Mouse (Mus musculus): Measurements from ENCODE around the gene Sun1.

The Sun1 gene

DNA sequence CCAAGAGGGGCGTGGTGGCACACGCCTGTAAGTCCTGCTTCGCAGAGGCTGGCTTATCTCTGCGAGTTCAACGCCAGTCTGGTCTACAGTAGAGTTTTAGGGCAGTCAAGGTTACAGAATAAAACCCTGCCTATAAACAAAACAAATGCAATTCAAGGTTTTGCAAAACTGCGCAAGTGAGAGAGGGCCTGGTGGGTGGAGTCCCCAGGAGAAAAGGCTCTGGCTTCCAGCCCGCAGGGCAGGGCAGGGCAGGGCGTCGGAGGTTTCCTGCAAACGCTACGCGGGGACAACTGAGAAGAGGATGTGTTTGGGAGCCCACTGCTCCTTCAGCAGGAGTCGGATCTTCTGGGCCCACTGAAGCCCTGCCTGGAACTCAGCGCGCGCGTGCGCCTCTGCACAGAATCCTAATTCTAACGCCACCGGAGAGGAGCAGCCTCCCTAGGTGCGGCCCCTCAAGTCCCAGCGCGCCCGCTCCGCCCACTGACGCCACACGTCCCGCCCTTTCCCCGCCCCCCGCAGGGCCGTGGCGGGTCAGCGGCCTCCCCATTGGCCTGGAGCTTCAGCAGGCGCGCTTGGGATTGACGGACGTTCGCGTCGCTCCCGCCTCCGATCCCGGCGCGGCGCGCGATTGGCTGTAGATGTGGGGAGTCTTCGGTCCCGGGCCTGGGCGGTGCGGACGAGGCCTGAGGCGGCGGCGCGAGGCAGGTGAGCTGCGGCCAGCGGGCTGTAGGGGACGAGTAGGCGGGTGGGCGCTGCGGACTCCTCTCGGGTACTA, at the start of gene Sun1:
Gene Sun1, plus strand, starts transcription at position 643 of the 775 bp plus-strand sequence.
- DNase-seq (ENCODE audit: low spot score in 2 of 2) = peak; percentile 96 to 97

DNA sequence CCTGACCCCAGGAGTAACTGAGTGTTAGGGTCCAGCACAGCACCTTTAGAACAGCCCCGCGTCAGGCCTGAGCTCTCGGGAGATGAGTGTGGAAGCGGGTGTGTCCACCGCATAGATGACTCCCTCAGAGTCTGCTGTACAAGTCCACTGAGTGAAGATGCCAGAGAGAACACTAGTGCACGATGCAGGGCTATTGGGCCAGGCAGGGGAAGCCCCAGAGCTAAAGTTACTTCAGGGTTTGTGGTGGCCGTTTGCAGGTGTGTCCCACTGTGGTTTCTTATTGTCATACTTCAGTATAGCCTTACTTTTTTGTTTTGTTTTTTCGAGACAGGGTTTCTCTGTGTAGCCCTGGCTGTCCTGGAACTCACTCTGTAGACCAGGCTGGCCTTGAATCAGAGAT, 39.5 kb upstream of the Sun1 start:
- no peak for DNase-seq (ENCODE audit: low spot score in 2 of 2)

DNA sequence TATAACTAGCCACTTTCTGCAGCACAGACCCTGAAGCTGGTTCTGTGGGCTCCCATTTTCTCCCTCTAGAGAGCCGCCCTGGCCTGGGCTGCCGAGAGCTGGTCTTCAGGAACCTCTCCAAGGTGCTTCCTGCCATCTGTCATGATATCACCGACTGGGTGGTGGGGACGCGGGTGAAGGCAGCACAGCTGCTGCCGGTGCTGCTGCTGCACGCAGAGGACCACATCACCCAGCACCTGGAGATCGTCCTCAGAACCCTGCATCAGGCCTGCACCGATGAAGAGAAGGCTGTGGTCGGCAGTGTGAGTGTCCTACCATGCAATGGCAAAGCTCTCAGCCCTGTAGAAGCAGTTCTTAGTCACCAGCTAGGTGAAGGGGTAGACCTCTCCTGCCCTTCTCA, 38.8 kb upstream of the Sun1 start:
- DNase-seq (ENCODE audit: low spot score in 2 of 2) = no peak

DNA sequence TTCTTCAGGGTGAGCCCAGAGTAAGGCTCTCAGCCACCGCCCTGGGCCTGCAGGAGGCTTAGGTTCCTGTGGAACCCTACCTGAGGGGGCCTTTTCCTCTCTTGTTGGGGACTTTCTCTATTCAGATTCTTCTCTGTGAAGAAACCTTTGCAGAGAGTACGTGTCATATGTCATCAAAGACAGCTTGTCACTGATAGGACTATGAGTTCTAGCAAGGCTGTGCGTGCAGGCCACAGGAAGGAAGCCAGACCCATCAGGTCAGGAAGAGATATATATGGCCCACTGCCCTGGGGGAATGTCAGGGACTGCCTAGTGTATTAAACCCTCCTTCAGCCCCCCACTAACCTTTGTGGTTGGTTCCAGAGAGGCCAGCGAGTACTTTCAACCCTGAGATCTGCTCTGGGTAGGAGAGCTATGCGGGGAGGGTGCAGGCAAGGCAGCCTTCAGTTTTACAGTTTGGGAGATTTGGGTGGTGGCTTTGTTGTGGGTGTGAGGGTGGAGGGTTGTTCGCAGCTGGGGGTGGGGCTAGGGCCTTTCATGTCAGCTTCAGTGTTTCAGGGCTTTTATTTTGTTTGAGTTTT, 33.6 kb upstream of the Sun1 start:
- no peak for DNase-seq (ENCODE audit: low spot score in 2 of 2)

DNA sequence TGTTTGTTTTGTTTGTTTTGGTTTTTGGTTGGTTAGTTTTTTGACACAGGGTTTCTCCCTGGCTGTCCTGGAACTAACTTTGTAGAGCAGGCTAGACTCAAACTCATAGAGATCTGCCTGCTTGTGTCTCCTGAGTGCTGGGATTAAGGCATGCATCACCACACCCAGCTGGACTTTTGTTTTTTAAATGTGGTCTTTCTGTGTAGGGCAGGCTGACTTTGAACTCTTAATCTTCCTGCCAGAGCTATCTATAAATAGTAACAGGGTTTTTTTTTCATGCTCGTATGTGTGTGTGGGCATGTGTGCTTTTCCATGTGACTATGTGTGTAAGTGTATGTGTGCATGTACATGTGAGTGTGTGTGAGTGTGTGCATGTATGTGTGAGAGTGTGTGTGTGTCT, 32.9 kb upstream of the Sun1 start:
- no peak for DNase-seq (ENCODE audit: low spot score in 2 of 2)

DNA sequence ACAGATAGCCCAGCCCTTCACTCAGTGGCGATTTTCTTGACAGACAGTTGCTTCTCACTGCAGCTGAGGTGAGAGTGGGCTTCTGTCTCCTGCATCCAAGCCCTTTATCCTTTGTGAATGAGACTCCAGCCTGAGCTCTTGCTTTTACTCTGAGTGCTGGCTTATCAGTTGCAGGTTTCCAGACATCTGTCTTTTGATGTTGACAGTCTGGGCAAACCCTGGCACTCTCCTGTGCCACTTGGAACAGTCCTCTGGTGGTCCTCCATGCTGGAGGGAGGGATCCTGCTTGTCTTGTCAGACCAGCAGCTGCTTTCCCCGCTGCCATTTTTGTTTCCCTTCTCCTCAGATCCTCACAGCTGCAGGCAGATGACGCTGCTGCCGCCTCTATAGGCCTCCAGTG, 28.5 kb upstream of the Sun1 start:
- no peak for DNase-seq (ENCODE audit: low spot score in 2 of 2)

DNA sequence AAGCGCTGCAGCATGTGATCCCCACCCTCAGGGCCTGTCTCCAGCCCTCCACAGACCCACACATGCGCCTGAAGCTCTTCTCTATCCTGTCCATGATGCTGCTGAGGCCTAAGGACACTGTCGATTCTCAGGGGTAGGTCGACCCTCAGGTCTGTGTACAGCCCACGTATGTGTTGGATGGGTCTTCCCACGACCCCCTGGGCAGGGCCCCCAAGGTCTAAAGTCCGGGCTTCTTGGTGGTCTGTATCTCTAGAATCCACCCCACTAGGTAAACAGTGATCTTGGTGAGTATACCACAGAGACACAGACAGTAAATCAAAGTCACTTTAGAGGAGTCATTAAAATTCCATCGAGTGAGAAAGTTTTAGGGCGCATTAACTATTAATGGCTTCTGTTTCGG, 26.3 kb upstream of the Sun1 start:
- no peak for DNase-seq (ENCODE audit: low spot score in 2 of 2)

DNA sequence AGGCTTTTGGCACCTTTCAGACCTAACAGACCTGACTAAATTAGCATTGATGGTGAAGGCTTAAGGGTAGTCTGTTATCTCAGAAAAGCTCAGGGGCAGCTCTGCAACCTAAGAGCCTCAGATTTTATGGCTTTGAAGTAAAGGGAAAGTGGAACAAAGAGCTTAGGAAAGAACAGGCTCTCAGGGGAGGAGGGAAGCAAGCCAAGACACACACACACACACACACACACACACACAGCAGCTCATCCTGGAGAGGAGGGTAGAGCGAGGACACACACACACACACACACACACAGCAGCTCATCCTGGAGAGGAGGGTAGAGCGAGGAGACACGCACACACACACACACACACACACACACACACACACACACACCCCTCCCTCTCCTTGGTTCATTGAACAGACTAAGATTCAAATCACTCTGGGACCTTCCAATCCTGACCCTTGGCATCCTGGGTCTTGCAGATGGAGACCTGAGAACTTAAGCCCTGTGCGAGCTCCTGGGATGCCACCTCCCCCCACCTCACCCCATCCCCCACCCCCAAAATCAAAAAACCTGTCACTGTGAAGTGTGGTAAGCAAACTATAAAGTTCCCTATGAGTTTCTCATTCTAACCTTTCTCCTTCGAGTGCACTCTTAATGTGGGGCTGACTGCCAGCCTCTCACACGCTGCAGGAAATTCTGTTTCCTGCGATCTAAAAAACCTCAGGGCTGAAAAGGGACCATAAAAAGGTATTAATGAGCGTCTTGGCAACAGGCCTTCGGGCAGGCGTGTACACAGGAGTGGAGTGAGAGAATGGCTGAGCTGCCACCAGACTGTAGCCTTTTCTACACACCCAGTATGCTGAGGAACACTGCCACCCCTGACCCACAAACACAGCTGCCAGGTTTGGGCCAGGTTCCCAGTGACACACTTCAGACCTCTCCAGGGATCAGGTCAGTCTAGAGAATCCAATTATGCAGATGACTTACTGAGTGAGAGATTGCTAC, 25.6 kb upstream of the Sun1 start:
- no peak for DNase-seq (ENCODE audit: low spot score in 2 of 2)

DNA sequence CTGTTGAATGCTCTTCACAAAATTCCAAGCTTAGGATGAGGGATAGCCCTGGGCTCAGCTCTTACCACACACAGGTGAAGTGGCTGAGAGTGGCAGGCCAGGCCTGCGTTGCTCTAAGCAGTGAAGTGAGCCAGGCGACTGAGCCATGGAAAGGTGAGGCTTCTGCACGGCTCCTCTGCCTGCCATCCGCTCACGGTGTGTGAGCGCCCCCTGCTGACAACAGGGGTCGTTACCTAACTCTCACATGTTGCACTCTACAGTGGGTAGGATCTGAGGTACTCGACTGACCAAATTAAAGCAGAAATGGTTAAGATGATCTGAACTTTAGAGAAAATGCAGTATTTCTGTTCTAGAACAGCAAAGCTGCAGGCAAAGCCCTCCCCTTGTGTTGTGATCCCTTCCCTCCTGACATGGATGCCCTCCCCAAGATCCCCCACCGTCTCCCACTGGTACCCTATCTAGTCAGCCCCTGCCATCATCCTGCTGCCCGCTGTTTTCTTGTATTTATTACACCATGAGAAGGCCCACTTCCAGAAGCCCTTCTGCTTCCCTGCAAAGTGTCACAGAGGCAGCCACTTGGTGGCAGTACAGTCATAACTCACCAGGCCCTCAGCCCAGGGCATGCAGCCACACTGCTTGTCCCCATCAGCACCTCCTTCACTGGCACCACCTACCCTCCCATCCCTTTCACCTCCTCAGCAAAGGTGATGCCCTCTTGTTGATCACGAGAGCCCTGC, 21.4 kb upstream of the Sun1 start:
- DNase-seq (ENCODE audit: low spot score in 2 of 2) = peak in 1 of 2 experiments; percentile 60

DNA sequence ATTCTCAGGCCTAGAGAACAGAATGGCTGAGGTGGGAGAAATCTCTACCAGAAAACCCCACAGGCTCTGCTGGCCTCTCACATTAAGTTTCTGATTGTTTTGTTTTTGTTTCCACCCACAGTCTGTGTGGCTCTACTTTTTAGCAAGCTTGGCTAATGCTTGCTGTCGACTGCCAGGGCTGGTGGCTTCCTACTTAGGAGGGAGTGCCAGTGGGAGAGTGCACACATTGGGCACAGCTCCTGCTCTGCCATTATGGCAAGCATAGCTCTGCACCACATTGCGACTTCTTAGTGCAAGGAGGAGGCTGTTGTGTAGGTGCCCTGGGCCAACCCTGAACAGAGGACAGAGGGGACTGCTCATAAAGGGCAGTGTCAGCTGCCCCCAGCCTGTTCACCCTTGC, 17.3 kb upstream of the Sun1 start:
- DNase-seq (ENCODE audit: low spot score in 2 of 2) = no peak

DNA sequence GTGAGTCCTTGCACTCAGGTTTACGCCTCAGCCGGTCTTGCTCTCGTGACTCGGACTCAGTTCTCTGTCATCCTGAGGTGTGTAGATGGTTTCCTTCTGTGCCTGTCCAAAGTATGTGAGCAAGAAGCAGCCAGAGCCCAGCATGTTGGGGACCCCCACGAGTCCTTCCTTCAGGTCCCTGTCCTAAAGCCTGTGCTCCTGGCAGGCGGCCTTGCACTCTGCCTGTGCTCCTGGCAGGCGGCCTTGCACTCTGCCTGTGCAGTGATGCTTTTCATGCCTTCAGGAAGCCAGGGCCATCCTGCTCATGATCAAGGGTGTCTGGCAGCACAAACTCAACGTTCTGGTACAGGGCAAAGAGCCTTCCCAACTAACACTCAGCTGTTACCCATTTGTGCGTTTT, 16.8 kb upstream of the Sun1 start:
- DNase-seq (ENCODE audit: low spot score in 2 of 2) = no peak

DNA sequence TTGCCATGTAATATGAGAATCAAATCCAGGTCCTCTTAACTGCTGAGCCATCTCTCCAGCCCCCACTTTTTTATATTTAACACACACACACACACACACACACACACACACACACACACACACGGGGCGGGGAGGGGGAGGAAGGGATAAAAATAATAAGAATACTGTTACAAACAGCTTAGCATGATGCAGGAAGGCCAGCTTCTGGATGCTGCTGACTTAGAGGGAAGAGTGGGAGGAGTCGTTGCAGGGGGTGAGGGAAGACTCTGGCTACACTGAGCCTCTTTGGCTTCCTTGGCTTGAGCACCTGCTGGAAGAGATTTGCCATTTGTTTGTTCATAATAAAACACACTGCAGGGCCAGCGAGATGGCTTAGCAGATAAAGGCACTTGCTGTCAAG, 15.5 kb upstream of the Sun1 start:
- no peak for DNase-seq (ENCODE audit: low spot score in 2 of 2)

DNA sequence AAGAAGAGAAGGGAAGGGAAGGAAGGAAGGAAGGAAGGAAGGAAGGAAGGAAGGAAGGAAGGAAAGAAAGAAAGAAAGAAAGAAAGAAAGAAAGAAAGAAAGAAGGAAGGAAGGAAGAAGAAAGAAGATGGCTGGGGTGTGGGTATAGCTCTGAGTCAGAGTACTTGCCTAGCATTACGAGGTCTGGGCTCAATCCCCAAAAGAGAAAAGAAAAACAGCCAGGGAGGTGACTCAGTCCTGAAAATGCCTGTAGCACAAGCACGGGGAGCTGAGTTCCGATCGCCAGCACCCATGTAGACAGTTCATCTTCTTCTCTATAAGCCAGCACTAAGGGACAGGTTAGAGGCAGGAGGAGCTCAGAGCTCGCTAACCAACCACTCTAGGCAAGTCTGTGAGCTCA, 10.7 kb upstream of the Sun1 start:
- no peak for DNase-seq (ENCODE audit: low spot score in 2 of 2)

DNA sequence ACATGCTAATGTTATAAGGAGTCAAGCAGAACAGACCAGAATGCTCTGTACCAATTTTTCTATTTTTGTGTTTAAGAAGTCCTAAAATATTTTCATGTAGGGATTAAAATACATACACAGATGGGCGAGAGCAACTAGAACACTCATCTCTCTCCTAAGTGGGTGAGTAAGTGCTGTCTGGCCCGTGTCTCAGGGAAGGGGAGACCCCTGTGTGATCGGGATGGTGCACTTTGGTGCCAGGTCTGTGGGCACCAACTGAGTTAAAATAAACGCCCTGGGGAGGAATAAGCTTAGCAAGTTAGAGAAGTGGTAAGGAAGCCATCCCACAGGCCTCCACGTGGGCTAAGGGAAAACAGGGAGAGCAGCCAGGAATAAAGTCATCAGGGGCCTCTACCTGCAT, 9.5 kb upstream of the Sun1 start:
- peak in 1 of 2 experiments; percentile 68 for DNase-seq (ENCODE audit: low spot score in 2 of 2)

DNA sequence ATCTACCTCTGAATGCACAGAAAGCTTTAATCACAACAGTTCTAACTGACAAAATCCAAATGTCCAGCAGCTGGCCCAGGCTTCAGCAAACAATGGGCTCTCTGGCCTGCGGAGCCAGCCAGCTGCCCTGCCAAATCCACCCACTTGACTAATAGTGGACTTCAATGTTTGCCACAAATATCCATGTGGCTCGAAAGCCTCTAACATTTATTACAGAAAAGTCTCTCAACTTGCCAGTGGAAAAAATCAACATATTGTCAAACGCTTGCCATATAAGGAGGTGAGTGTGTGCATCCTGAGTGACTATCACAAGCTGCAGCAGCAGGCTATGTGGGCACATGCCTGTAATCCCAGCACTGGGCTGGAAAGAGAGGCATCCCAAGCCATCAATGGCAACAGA, 1.7 kb upstream of the Sun1 start:
- DNase-seq (ENCODE audit: low spot score in 2 of 2) = no peak

DNA sequence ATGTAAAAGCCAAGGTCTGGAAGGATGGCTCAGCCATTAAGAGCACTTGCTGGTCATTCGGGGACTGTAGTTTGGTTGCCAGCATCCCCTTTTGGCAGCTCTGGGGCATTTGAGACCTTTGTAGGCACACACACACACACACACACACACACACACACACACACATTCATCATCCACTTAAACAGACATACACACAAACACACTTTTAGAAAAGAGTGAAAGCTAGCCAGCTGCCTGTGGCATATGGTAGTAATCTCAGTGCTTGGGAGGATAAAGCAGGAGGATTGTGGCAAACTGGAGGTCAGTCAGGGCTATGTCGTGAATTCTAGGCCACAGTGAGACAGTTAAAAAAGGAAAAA, 822 bp upstream of the Sun1 start:
- no peak for DNase-seq (ENCODE audit: low spot score in 2 of 2)

DNA sequence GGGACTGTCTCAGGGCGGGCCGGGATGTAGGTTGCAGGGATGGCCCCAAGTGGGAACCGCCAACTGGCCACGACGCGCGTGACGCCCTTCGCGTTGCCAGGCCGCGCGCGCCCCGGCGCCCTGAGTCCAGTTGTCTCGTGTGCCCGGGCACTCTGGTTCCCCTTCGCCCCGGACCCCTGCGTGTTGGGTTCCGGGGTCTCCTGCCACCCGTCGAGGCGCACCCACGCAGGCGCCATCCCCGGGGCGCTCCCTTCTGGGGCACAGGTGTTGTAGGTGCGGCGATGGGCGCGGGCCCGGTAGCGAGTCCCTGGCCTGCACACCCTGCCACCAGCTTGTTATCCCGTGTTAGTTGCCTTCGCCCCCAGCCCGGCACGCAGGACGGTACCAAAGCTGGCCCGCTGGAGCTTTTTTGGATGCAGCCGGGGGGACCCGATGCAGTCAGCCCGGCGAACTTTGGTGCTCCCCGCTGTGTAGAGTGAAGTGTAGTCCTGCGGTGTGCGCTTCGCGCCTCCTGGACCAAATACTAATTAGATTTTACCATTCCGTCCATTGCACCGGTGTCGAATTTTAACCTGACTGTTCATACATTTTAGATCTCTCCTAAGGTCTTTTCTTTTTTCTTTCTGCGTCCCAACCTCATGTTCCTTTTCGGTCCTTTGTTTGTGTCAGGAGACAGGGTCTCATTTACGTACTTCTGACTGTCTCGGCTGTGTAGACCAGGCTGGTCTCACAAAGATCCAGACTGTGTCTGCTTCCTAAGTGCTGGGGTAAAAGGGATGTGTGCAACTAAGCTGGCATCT, 533 bp downstream of the Sun1 start:
- no peak for DNase-seq (ENCODE audit: low spot score in 2 of 2)

DNA sequence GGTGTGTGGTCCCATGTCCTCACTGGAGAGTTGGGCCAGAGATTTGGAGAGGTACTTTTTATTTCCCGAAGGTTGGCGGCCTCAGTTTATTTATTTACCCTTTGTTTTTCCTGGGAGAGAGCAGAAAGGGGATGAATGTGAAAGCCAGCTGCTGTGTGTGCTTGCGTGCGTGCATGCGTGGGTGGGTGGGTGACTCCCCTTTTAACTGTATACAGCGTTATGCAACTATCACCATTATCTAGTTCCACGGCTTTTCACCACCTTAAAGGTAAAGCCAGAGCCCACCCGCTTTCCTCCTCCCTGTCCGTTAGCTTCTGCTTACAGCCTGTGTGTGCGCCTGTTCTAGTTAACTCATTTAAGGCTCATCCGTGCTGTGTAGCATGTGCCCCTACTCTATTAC, 1.7 kb downstream of the Sun1 start:
- no peak for DNase-seq (ENCODE audit: low spot score in 2 of 2)

DNA sequence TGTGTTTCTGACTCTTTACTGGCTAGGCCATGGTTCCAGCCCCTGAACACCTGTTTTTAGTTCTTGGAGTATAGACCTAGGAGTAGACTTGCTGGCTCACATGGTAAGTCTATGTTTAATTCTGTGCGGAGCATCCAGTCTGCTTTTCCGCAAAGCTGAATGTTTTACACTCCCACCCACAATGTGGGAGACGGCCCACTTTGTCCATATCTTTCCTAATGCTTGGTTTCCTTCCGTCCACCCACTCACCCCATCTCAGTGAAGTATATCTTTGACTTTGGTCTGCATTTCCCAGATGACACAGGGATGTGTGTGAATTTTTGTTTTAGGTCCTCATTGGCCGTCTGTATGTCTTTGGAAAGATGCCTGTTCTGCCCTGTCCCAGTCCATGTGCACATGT, 2.9 kb downstream of the Sun1 start:
- peak in 1 of 2 experiments; percentile 69 for DNase-seq (ENCODE audit: low spot score in 2 of 2)

DNA sequence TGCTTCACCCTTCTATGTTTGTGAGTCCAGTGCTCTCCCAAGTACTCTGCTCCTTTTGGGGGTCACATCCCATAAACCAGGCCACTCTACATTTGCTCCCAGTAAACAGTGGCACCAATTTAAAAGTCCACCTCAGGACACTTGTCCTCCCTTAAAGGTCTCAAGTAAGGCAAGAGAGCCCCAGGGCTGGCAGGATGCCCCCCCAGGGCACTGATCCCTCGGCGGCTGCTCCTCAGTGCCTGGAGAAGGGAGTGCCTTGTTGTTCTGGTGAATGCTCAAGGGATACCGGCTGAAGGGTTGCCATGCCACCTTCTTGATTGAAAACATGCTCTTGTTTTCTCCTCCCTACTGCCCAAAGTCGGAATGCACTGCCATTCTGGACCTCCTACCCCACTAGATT, 5.6 kb downstream of the Sun1 start:
- DNase-seq (ENCODE audit: low spot score in 2 of 2) = no peak

DNA sequence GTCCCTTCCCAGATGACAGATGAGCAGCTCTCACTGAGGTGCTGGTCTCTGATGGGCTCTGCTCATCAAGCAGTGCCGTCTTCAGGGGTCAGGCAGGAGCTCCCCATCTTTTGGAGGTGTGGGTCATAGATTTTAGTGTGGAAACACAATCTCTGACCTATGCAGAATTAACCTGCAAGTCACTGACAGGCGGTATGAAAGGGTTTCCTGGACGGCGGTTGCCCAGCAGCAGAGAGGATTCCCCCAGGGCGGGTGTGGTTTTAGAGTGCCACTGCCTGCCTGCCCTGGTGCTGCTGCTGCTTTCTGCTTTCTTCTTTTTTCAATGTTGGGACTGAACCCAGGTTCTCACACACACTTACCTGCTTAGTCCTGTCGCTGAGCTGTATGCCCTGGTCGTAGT, 6.1 kb downstream of the Sun1 start:
- DNase-seq (ENCODE audit: low spot score in 2 of 2) = no peak

Data from right cerebral cortex, postnatal 36 days (tissue).